Mouse (Mus musculus) lung, embryonic 14.5 days (tissue): ENCODE measurements around the gene Tex44. TPM values are rescaled to one million over a fixed set of nuclear protein-coding genes. Genes with fewer than 3 reads are reported as not detected.

Source experiments
- ATAC-seq: fragments of 200-750 bp; cut with Nextera tagmentation; 2 replicates; pipeline ENCODE4 v1.8.0; 2017; ENCODE audit warnings: mild to moderate bottlenecking, moderate TSS enrichment, moderate library complexity; ENCODE audit not compliant: insufficient read depth
- DNase-seq: peaks from one replicate; pipeline ENCODE4 v3.0.0-alpha.2; 2015
- H3K27ac ChIP-seq: fragments of 300-500 bp; sonication (generic); 2 replicates; pipeline ENCODE4 v1.5.1; 2014; ENCODE audit warnings: low read depth, mild to moderate bottlenecking, moderate library complexity
- H3K27me3 ChIP-seq: fragments of 300-500 bp; sonication (generic); 2 replicates; pipeline ENCODE4 v1.6.1; 2014; ENCODE audit warnings: low read length, control low read depth; ENCODE audit not compliant: insufficient read depth
- H3K36me3 ChIP-seq: fragments of 300-500 bp; sonication (generic); 2 replicates; pipeline ENCODE4 v1.6.1; 2014; ENCODE audit warnings: control low read depth; ENCODE audit not compliant: insufficient read depth
- H3K4me1 ChIP-seq: fragments of 300-500 bp; sonication (generic); 2 replicates; pipeline ENCODE4 v1.6.1; 2014; ENCODE audit warnings: antibody characterized with exemption, control low read depth; ENCODE audit not compliant: insufficient read depth
- H3K4me2 ChIP-seq: fragments of 300-500 bp; sonication (generic); 2 replicates; pipeline ENCODE4 v1.6.1; 2014; ENCODE audit warnings: mild to moderate bottlenecking
- H3K4me3 ChIP-seq: fragments of 300-500 bp; sonication (generic); 2 replicates; pipeline ENCODE4 v1.5.1; 2014; ENCODE audit warnings: low read depth, low read length
- H3K9ac ChIP-seq: fragments of 300-500 bp; sonication (generic); 2 replicates; pipeline ENCODE4 v1.6.1; 2014
- H3K9me3 ChIP-seq: fragments of 300-500 bp; sonication (generic); 2 replicates; pipeline ENCODE4 v1.6.1; 2016; ENCODE audit warnings: low read depth, low read length, control low read depth
- CTCF ChIP-seq: IDR thresholded peaks from 2 replicates; pipeline ENCODE4 v1.5.1; 2016; ENCODE audit warnings: antibody characterized with exemption, low read depth
- WGBS: fragments of 180-500 bp; shearing (Covaris S2); extraction: QIAGEN DNeasy Blood & Tissue Kit; methylation state at CpG from one replicate; pipeline ENCODE4 v1.1.7; 2014; 5-methylcytosine and 5-hydroxymethylcytosine counted together
- polyA plus RNA-seq: library from polyadenylated mRNA; unstranded; fragments of >200 nt; fragmentation: Nextera tagmentation; extraction: Ambion mirVana; gene quantifications from 2 replicates; pipeline ENCODE4 v1.2.1, GENCODE M21; 2014

Tex44 gene
- polyA plus RNA-seq, 1 experiment from 2014 or later, result not detected

DNA sequence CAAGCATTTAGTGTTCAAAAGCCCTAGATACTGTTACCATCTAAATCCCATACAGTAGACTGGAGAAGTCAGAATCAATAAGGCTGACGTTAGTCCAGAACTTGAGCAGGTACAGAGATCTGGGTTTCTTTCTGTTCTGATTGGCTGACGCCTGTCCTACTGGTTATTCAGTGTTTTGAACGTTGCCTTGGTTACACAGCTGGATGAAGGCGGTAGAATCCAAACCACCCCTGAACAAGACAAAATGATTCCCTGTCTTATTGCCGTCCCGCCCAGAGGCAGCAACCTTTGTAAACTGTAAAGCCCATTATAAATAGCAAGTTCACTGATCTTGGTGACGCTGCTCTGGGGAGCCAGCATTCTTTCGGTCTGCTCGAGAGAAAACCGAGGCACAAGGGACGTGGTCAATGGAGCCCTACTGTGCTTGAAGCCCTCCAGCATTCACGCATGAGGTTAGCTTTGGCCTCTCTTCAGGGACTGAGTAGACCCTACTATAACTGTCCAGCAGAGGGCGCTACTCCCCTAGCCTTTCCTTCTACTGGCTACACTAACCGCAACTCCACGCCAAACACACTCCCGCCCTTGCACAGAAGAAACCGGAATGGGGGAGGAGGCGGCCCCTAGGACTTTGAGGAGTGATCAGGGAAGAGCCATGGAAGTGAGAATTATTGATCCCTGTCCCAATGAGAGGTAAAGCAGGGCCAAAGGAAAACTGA is 14.2 kb downstream of the Tex44 start:
- Histone ChIP-seq H3K4me2 (peak overlapping the region; percentile 95), H3K27ac (peak overlapping the region; percentile 100), H3K36me3 (no peaks in the 10 kb centered on the region), H3K27me3 (no peaks in the 10 kb centered on the region), H3K9me3 (no peaks in the 10 kb centered on the region), H3K9ac (peak overlapping the region; percentile 96), H3K4me1 (peaks cover 24% of the 10 kb centered on the region), H3K4me3 (peak overlapping the region; percentile 50)
- ATAC-seq (peak; percentile 77), DNase-seq (peak; percentile 98)
- peak; percentile 99 for TF ChIP-seq CTCF
- WGBS, result 4% methylated on average over 18 of the region's 18 CpGs

DNA sequence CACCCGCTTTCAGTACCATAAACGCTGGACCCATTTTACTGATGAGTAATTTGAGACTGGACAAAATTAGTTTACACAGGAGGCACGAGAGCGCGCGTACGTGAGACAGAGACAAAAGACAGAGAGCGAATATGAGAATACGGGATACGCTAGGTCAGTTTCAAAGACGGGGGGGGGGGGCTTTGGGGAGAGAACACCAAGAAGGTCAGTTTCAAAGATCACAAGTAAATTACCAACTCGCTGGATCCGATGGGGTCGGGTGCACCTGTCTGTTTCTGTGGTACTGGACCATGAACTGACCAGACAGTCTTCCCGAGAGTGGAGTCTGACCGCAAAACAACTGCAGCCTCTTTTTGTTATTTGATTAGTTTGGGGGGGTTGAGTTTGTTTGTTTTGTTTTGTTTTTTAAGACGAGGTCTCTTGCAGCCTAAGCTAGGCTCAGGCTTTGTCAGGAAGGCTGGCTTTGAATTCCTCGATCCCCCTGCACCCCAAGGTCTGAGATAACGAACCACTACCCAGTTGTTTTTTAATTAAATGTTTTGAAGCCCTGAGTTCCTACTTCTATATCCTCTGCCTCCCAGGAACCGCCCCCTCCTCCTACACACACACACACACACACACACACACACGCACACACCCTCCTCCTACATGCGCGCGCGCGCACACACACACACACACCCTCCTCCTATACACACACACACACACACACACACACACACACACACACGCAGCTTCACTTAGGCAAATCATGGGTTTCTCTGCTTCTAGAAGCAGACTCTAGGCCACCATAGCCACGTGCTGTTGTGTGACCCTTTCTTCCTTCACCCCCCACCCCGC is 15.0 kb downstream of the Tex44 start:
- no peak for TF ChIP-seq CTCF
- H3K36me3 ChIP-seq, result no peaks in the 10 kb centered on the region
- ATAC-seq, result peak; percentile 33
- DNase-seq, result peak; percentile 74
- H3K4me1 ChIP-seq, result peaks cover 21% of the 10 kb centered on the region
- H3K4me2 ChIP-seq, result peak overlapping the region; percentile 95
- peak overlapping the region; percentile 96 for H3K9ac ChIP-seq
- no peaks in the 10 kb centered on the region for H3K27me3 ChIP-seq
- peak overlapping the region; percentile 100 for H3K27ac ChIP-seq
- no peaks in the 10 kb centered on the region for H3K9me3 ChIP-seq
- H3K4me3 ChIP-seq, result peak overlapping the region; percentile 50
- under 1% methylated on average over 29 of the region's 29 CpGs for WGBS

DNA sequence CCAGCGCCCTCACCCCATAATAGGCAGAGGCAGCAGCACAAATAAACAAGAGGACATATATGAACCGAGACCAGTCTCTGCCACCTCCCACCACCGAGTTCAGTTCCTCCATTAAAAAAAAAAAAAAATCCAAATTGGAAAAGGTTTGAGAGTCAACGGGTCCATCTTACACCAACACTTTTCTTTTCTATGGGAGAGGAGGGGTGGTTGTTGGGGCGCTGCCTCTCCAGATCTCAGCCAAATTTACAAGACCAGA is 15.5 kb downstream of the Tex44 start:
- Histone ChIP-seq H3K4me1 (peaks cover 21% of the 10 kb centered on the region), H3K27ac (peak overlapping the region; percentile 100), H3K9ac (peak overlapping the region; percentile 96), H3K9me3 (no peaks in the 10 kb centered on the region), H3K27me3 (no peaks in the 10 kb centered on the region), H3K4me3 (peak overlapping the region; percentile 50), H3K36me3 (no peaks in the 10 kb centered on the region), H3K4me2 (peak overlapping the region; percentile 95)
- ATAC-seq, result no peak
- 2% methylated on average over 5 of the region's 5 CpGs for WGBS
- TF ChIP-seq CTCF, result no peak
- no peak for DNase-seq

DNA sequence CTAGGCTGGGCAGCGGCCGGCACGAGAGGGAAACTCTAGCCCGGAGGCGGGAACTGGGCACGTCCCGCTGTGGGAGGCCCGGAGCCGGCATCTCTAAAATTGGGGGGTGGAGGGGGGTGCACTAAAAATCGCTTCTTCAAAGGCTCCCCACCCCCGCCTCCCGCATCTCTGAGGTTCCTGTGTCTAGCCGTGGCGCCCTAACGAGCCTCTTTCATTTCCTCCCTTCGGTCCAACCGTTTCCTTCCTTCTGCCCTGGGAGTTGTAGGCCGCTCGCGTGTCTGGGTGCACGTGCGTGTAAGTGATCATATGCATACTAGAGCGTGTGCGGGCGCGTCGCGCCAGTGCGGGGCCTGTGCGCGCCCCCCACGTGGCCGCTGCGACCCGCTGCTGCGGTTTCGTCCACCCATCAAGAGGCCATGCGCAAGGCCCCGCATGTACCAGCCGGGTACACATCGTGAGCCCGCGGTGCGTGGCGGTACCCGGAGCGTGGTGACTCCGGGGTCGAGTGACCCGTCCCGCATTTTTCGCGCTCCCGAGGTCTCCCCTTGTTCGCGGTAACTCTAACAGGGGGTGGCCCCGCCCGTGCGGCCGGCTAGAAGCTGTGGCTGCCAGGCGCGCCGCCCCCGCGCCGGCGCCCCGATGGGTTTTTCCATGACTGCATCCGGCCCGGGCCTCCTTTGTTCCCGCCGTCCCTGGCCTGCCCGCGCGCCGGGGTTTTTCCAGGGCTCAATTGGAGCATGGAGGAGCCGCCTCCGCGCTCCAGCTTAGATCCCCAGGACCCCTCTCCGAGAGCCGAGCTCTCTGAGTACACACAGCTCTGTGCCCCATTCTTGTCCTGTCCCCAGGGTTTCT is 16.1 kb downstream of the Tex44 start:
- H3K36me3 ChIP-seq, result no peaks in the 10 kb centered on the region
- peaks cover 23% of the 10 kb centered on the region for H3K4me1 ChIP-seq
- under 1% methylated on average over 81 of the region's 81 CpGs for WGBS
- peak overlapping the region; percentile 96 for H3K9ac ChIP-seq
- no peaks in the 10 kb centered on the region for H3K9me3 ChIP-seq
- peak overlapping the region; percentile 50 for H3K4me3 ChIP-seq
- DNase-seq (peak; percentile 92), ATAC-seq (peak; percentile 63)
- no peak for TF ChIP-seq CTCF
- H3K27ac ChIP-seq, result peak overlapping the region; percentile 100
- no peaks in the 10 kb centered on the region for H3K27me3 ChIP-seq
- peak overlapping the region; percentile 95 for H3K4me2 ChIP-seq

GRCm38 (mm10) chr1:86442832-86443231 is 16.7 kb downstream of the Tex44 start:
- peak overlapping the region; percentile 96 for H3K9ac ChIP-seq
- no peaks in the 10 kb centered on the region for H3K36me3 ChIP-seq
- H3K9me3 ChIP-seq, result no peaks in the 10 kb centered on the region
- no peak for DNase-seq
- WGBS, result 3% methylated on average over 24 of the region's 24 CpGs
- peak overlapping the region; percentile 50 for H3K4me3 ChIP-seq
- H3K4me2 ChIP-seq, result peak overlapping the region; percentile 95
- H3K27ac ChIP-seq, result peak overlapping the region; percentile 100
- no peaks in the 10 kb centered on the region for H3K27me3 ChIP-seq
- ATAC-seq, result peak; percentile 23; the same call in 1 of the 2 replicates
- peaks cover 29% of the 10 kb centered on the region for H3K4me1 ChIP-seq
- TF ChIP-seq CTCF, result no peak

DNA sequence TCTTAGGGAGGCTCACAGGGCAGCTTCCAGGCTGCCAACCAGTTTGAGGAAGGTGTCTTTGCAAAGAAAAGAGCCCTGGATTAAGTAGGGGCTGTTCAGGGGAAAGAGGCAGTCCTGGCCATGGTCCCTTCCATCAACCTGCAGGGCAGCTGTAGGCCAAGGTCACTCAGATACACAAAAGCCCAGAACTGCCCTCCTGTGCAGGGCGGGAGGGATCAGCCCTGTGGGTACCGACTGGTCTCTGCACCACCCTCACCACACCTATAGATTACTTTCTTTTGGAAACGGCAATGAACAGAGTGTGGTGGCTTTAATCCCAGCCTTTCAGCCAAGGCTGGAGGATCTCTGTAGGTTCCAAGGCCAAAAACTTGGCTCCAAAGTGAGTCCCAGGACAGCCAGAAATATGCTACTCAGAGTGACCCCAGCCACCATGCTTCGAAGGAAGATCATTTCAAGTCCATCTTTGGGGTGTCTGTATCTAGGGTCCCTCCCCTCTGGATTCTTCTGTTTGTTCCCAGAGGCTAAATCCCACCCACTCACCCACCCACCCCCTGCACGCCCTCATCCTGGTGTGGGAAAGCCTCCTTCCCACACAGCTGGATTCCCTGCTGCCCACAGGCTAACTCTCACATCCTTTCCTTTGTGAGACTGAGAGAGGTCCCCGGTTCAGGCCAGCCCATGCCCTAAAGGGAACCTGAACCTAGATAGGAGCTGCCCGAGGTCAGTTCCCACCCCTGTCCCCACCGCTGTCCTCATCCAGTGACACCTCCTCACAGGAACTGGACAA is 17.4 kb downstream of the Tex44 start:
- WGBS, result 47% methylated on average over 8 of the region's 8 CpGs
- no peaks in the 10 kb centered on the region for H3K9me3 ChIP-seq
- ATAC-seq (no peak), DNase-seq (peak; percentile 61)
- peak overlapping the region; percentile 96 for H3K9ac ChIP-seq
- TF ChIP-seq CTCF, result no peak
- H3K36me3 ChIP-seq, result no peaks in the 10 kb centered on the region
- H3K4me3 ChIP-seq, result peak overlapping the region; percentile 50
- peak overlapping the region; percentile 100 for H3K27ac ChIP-seq
- H3K4me2 ChIP-seq, result peak overlapping the region; percentile 95
- peaks cover 34% of the 10 kb centered on the region for H3K4me1 ChIP-seq
- H3K27me3 ChIP-seq, result no peaks in the 10 kb centered on the region
